In the genomic region with DNA sequence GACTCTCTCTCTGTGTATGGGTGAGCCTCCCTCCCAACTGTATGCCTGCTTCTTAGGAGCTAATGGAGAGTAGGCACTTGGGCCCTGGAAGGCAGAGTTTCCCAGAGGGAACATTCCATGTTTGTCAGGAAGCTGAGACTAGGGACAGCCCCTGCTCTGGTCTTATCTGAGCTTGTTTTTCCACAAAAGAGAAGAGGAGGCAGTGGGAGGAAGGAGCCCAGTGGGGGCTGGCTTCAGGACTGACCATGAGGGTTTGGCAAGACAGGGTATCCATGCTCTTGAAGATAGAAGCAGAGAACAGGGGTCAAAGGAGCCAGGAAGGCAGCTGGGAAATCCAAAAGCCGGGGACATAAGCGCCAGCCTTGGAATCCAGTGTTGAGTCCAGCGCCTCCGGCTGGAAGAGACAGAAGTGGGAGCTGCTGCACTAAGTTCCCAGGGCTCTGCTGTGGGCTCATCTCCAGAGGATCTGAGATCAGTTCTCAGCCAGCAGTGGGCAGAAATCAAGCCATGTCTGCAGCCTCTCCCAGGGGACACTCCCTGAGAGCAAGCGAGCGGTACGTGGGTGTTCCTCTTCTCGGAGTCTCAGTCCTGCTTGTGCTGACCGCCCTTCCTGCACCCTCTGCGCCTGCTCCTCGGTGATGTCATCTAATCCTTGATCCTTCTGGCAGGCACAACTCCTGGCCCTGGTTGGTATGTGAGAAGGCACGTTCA, we compare ENCODE assay signal across 10 mouse cellular contexts.
DNase-seq lines count a peak whose midpoint lies in the region; ATAC-seq and TF ChIP-seq lines count a peak whose summit lies in the region.
"Had no signal": no experiment of that assay in that cellular context is flagged by ENCODE, and none has a peak within 500 bp of the region (broad histone marks: within the 10 kb centered on the region; RNA-seq: fewer than 3 reads in every experiment).

No protein-coding gene starts in this region.

- H3K4me1 ChIP-seq in kidney, adult 2 months (ENCODE audit: control insufficient read depth, insufficient read depth, low read length): no peaks in the 10 kb centered on the region
- no peaks in the 10 kb centered on the region for H3K4me1 ChIP-seq in kidney, embryonic 16.5 days (ENCODE audit: insufficient read depth, low read length)
- H3K4me1 ChIP-seq in small intestine, adult 2 months (ENCODE audit: control insufficient read depth, insufficient read depth, insufficient read length, low read length): peaks cover under 1% of the 10 kb centered on the region
- H3K4me1 ChIP-seq in hindbrain, postnatal 0 days (ENCODE audit: insufficient read depth, low read length): no peaks in the 10 kb centered on the region

- H3K9ac ChIP-seq in kidney, embryonic 16.5 days (replicated peaks; ENCODE audit: low read length): no peak overlapping the region
- H3K9ac ChIP-seq in hindbrain, postnatal 0 days (replicated peaks; ENCODE audit: low read length): no peak overlapping the region
- H3K9ac ChIP-seq: embryonic facial prominence, embryonic 15.5 days; limb, embryonic 15.5 days had no signal

- DNase-seq in kidney, adult 2 months: peak; percentile 44
- DNase-seq in kidney, adult 8-10 months: no peak
- DNase-seq in gastrocnemius, adult 8-10 months (ENCODE audit: low spot score in 2 of 2): peak; percentile 40 to 42
- DNase-seq in layer of hippocampus, postnatal 14 days (ENCODE audit: low spot score in 2 of 2): no peak
- no peak for DNase-seq in hindbrain, postnatal 0 days (ENCODE audit: low spot score)

- no peak for TF ChIP-seq POLR2A in kidney, adult 2 months (IDR thresholded peaks at IDR 0.05; ENCODE audit: low read depth, low read length)
- no peak for TF ChIP-seq POLR2A in small intestine, adult 2 months (IDR thresholded peaks at IDR 0.05; ENCODE audit: low read depth, low read length)

- H3K4me2 ChIP-seq in kidney, embryonic 16.5 days (replicated peaks; ENCODE audit: low read depth, low read length): no peak overlapping the region
- no peak overlapping the region for H3K4me2 ChIP-seq in hindbrain, postnatal 0 days (ENCODE audit: low read depth, low read length)
- H3K4me2 ChIP-seq: embryonic facial prominence, embryonic 15.5 days; limb, embryonic 15.5 days had no signal

- no peaks in the 10 kb centered on the region for H3K9me3 ChIP-seq in kidney, embryonic 16.5 days (ENCODE audit: low read length)
- no peaks in the 10 kb centered on the region for H3K9me3 ChIP-seq in hindbrain, postnatal 0 days (ENCODE audit: low read length)
- H3K9me3 ChIP-seq: embryonic facial prominence, embryonic 15.5 days; limb, embryonic 15.5 days had no signal

- no peak for TF ChIP-seq CTCF in kidney, adult 2 months (conservative IDR thresholded peaks at IDR 0.05; ENCODE audit: insufficient read depth, insufficient read length, low read depth, low read length)
- no peak for TF ChIP-seq CTCF in small intestine, adult 2 months (IDR thresholded peaks at IDR 0.05; ENCODE audit: extremely low read depth, insufficient read length, insufficient replicate concordance, low read depth, low read length)
- TF ChIP-seq CTCF in hindbrain, postnatal 0 days (IDR thresholded peaks at IDR 0.05; ENCODE audit: low read depth): no peak; the same call in 1 of the 2 replicates

- whole genome bisulfite sequencing in kidney, adult 2 months: 44% methylated on average over 12 of the region's 12 CpGs
- WGBS in kidney, embryonic 16.5 days: 47% methylated on average over 12 of the region's 12 CpGs
- WGBS in small intestine, adult 2 months: 65% methylated on average over 12 of the region's 12 CpGs
- WGBS in hindbrain, postnatal 0 days: 73% methylated on average over 12 of the region's 12 CpGs

- H3K27ac ChIP-seq in kidney, adult 2 months (ENCODE audit: insufficient read depth, low read depth, low read length): no peak overlapping the region
- H3K27ac ChIP-seq in kidney, embryonic 16.5 days (ENCODE audit: low read length): no peak overlapping the region
- H3K27ac ChIP-seq in small intestine, adult 2 months (ENCODE audit: insufficient read depth, low read depth, low read length): peak overlapping the region; percentile 36; the same call in 1 of the 2 replicates
- no peak overlapping the region for H3K27ac ChIP-seq in hindbrain, postnatal 0 days
- H3K27ac ChIP-seq: embryonic facial prominence, embryonic 15.5 days; limb, embryonic 15.5 days had no signal

- ATAC-seq in kidney, embryonic 16.5 days (ENCODE audit: low FRiP score, low TSS enrichment): peak; percentile 43
- ATAC-seq in hindbrain, postnatal 0 days: no peak
- no peak for ATAC-seq in CD4-positive, CD25-positive, alpha-beta regulatory T cell, adult 4 months

- no peaks in the 10 kb centered on the region for H3K27me3 ChIP-seq in kidney, adult 2 months (replicated peaks; ENCODE audit: control insufficient read depth, insufficient read depth, low read length)
- H3K27me3 ChIP-seq in kidney, embryonic 16.5 days (ENCODE audit: insufficient read depth, low read length): no peaks in the 10 kb centered on the region
- no peaks in the 10 kb centered on the region for H3K27me3 ChIP-seq in small intestine, adult 2 months (ENCODE audit: control insufficient read depth, insufficient read depth, low read length)
- no peaks in the 10 kb centered on the region for H3K27me3 ChIP-seq in hindbrain, postnatal 0 days (ENCODE audit: insufficient read depth, low read length)
- H3K27me3 ChIP-seq: embryonic facial prominence, embryonic 15.5 days; limb, embryonic 15.5 days had no signal

- no peak overlapping the region for H3K4me3 ChIP-seq in kidney, adult 2 months (ENCODE audit: insufficient read depth, low read depth, low read length)
- H3K4me3 ChIP-seq in kidney, embryonic 16.5 days (ENCODE audit: low read length): no peak overlapping the region
- H3K4me3 ChIP-seq in small intestine, adult 2 months (ENCODE audit: low read depth, low read length): no peak overlapping the region
- no peak overlapping the region for H3K4me3 ChIP-seq in hindbrain, postnatal 0 days (ENCODE audit: low read length)
- H3K4me3 ChIP-seq: embryonic facial prominence, embryonic 15.5 days; limb, embryonic 15.5 days had no signal

- no peaks in the 10 kb centered on the region for H3K36me3 ChIP-seq in kidney, adult 2 months (ENCODE audit: control insufficient read depth, insufficient read depth, low read length)
- H3K36me3 ChIP-seq in kidney, embryonic 16.5 days (ENCODE audit: insufficient read depth, low read length): no peaks in the 10 kb centered on the region
- peaks cover 3% of the 10 kb centered on the region; the same call in 1 of the 2 replicates for H3K36me3 ChIP-seq in small intestine, adult 2 months (ENCODE audit: control insufficient read depth, insufficient read depth, low read length)
- no peaks in the 10 kb centered on the region for H3K36me3 ChIP-seq in hindbrain, postnatal 0 days (ENCODE audit: insufficient read depth, low read length)
- H3K36me3 ChIP-seq: embryonic facial prominence, embryonic 15.5 days; limb, embryonic 15.5 days had no signal

Comparison
In these comparisons a context has a peak if more than half of its experiments do, and no peak if none do; other contexts are left out.
1. DNase-seq: peak in kidney, adult 2 months (single experiment) and gastrocnemius, adult 8-10 months (2 of 2); none in kidney, adult 8-10 months (0 of 2), layer of hippocampus, postnatal 14 days (0 of 2) and hindbrain, postnatal 0 days (single experiment).